9 mouse cellular contexts compared by ENCODE assay signal in genomic region chr1:182139937-182140336, GRCm38 (mm10). TPM values are rescaled to one million over a fixed set of nuclear protein-coding genes. Genes with fewer than 3 reads are reported as not detected.
DNase-seq lines count a peak whose midpoint lies in the region; ATAC-seq and TF ChIP-seq lines count a peak whose summit lies in the region.
"Had no signal": no experiment of that assay in that cellular context is flagged by ENCODE, and none has a peak within 500 bp of the region (broad histone marks: within the 10 kb centered on the region; RNA-seq: fewer than 3 reads in every experiment).

No protein-coding gene starts in this region.

- no peak overlapping the region for H3K4me3 ChIP-seq in kidney, postnatal 0 days (replicated peaks; ENCODE audit: low read depth, low read length)
- no peak overlapping the region for H3K4me3 ChIP-seq in forebrain, embryonic 11.5 days (ENCODE audit: low read depth, low read length)
- no peak overlapping the region for H3K4me3 ChIP-seq in liver, embryonic 11.5 days (ENCODE audit: low read depth, low read length)
- H3K4me3 ChIP-seq: heart, adult 2 months had no signal

- no peaks in the 10 kb centered on the region for H3K36me3 ChIP-seq in kidney, postnatal 0 days (ENCODE audit: insufficient read depth, low read length)
- H3K36me3 ChIP-seq in forebrain, embryonic 11.5 days (ENCODE audit: control insufficient read depth, insufficient read depth, low read length) = no peaks in the 10 kb centered on the region
- H3K36me3 ChIP-seq in liver, embryonic 11.5 days (ENCODE audit: control insufficient read depth, insufficient read depth, low read length) = no peaks in the 10 kb centered on the region

- H3K27me3 ChIP-seq in kidney, postnatal 0 days (ENCODE audit: insufficient read depth, low read length) = 0 out of 2 replicates have a peak, but pooled peaks cover 4% of the 10 kb centered on the region
- H3K27me3 ChIP-seq in forebrain, embryonic 11.5 days (ENCODE audit: control insufficient read depth, insufficient read depth, low read length) = no peaks in the 10 kb centered on the region
- H3K27me3 ChIP-seq in liver, embryonic 11.5 days (replicated peaks; ENCODE audit: control insufficient read depth, insufficient read depth, low read length) = peaks cover 3% of the 10 kb centered on the region; the same call in 1 of the 2 replicates

- H3K9ac ChIP-seq in kidney, postnatal 0 days (ENCODE audit: low read depth, low read length) = no peak overlapping the region; the same call in 1 of the 2 replicates
- no peak overlapping the region for H3K9ac ChIP-seq in forebrain, embryonic 11.5 days (ENCODE audit: low read length)
- no peak overlapping the region for H3K9ac ChIP-seq in liver, embryonic 11.5 days (ENCODE audit: low read depth, low read length)

- peak overlapping the region; percentile 27; the same call in 1 of the 2 replicates for H3K4me2 ChIP-seq in kidney, postnatal 0 days (ENCODE audit: low read length)
- 0 out of 2 replicates have a peak overlapping the region, but pooled peaks have one; percentile 11 for H3K4me2 ChIP-seq in forebrain, embryonic 11.5 days (ENCODE audit: low read depth, low read length, severe bottlenecking)
- H3K4me2 ChIP-seq in liver, embryonic 11.5 days = 0 out of 2 replicates have a peak overlapping the region, but pooled peaks have one; percentile 11

- ATAC-seq in kidney, postnatal 0 days (replicated peaks; ENCODE audit: low FRiP score, low read depth) = no peak
- ATAC-seq in forebrain, embryonic 11.5 days (replicated peaks; ENCODE audit: low FRiP score) = no peak; the same call in 1 of the 2 replicates
- no peak for ATAC-seq in liver, embryonic 11.5 days (replicated peaks; ENCODE audit: low FRiP score)

- WGBS in kidney, postnatal 0 days = 25% methylated on average over 9 of the region's 9 CpGs
- 38% methylated on average over 9 of the region's 9 CpGs for WGBS in forebrain, embryonic 11.5 days
- 36% methylated on average over 9 of the region's 9 CpGs for WGBS in liver, embryonic 11.5 days

- no peaks in the 10 kb centered on the region for H3K9me3 ChIP-seq in kidney, postnatal 0 days (replicated peaks; ENCODE audit: low read length)
- H3K9me3 ChIP-seq in forebrain, embryonic 11.5 days (ENCODE audit: control insufficient read depth, low read length) = no peaks in the 10 kb centered on the region
- H3K9me3 ChIP-seq in liver, embryonic 11.5 days (ENCODE audit: control insufficient read depth, low read length) = no peaks in the 10 kb centered on the region

- DNase-seq in kidney, postnatal 0 days (ENCODE audit: low spot score) = no peak
- DNase-seq in kidney, postnatal 4 days = no peak
- DNase-seq in NIH3T3 (ENCODE audit: low read depth) = peak; percentile 11
- no peak for DNase-seq in forebrain, embryonic 11.5 days (ENCODE audit: low spot score)
- peak; percentile 45 for DNase-seq in liver, embryonic 11.5 days (ENCODE audit: low spot score)
- DNase-seq in thymus, adult 18-20 months = no peak
- no peak for DNase-seq in gastrocnemius, adult 8-10 months (ENCODE audit: low spot score in 2 of 2)
- no peak for DNase-seq in thymus, postnatal 14 days

- TF ChIP-seq CTCF in kidney, postnatal 0 days (IDR thresholded peaks at IDR 0.05; ENCODE audit: low read depth) = no peak

- H3K27ac ChIP-seq in kidney, postnatal 0 days = no peak overlapping the region
- no peak overlapping the region for H3K27ac ChIP-seq in forebrain, embryonic 11.5 days (ENCODE audit: low read depth, low read length)
- no peak overlapping the region for H3K27ac ChIP-seq in liver, embryonic 11.5 days (ENCODE audit: low read depth, low read length)
- H3K27ac ChIP-seq: heart, adult 2 months had no signal

- no peaks in the 10 kb centered on the region for H3K4me1 ChIP-seq in kidney, postnatal 0 days (replicated peaks; ENCODE audit: insufficient read depth, low read length)
- H3K4me1 ChIP-seq in forebrain, embryonic 11.5 days (replicated peaks; ENCODE audit: control insufficient read depth, insufficient read depth, low read length) = no peaks in the 10 kb centered on the region
- peaks cover 5% of the 10 kb centered on the region; the same call in 1 of the 2 replicates for H3K4me1 ChIP-seq in liver, embryonic 11.5 days (replicated peaks; ENCODE audit: control insufficient read depth, insufficient read depth, low read length)

RNA-seq across cellular contexts. Expression of gene Srp9, which starts 15.4 kb away (rescaled TPM):
- polyA plus RNA-seq in kidney, postnatal 0 days (2015; fragmentation: Nextera tagmentation; extraction: Ambion mirVana) = 206 and 225 TPM in 2 replicates
- polyA plus RNA-seq in forebrain, embryonic 11.5 days (2014; fragmentation: Nextera tagmentation; extraction: Ambion mirVana) = 143 and 151 TPM in 2 replicates
- 147 and 160 TPM in 2 replicates for polyA plus RNA-seq in liver, embryonic 11.5 days (2014; fragmentation: Nextera tagmentation; extraction: Ambion mirVana)
- total RNA-seq in gastrocnemius, adult 8-10 months (2022) = 10 to 100 TPM; 41.5 to 49.1 (median 45.6) TPM

RNA-seq across cellular contexts. Expression of gene Vmn1r1, which starts 24.3 kb away (rescaled TPM):
- not detected in 2 replicates for polyA plus RNA-seq in kidney, postnatal 0 days (2015; fragmentation: Nextera tagmentation; extraction: Ambion mirVana)
- not detected in 2 replicates for polyA plus RNA-seq in forebrain, embryonic 11.5 days (2014; fragmentation: Nextera tagmentation; extraction: Ambion mirVana)
- not detected in 2 replicates for polyA plus RNA-seq in liver, embryonic 11.5 days (2014; fragmentation: Nextera tagmentation; extraction: Ambion mirVana)
- not detected for total RNA-seq in gastrocnemius, adult 8-10 months (2022)
- total RNA-seq: heart, adult 2 months had no signal
- polyA plus RNA-seq: heart, adult 2 months had no signal

Comparison
In these comparisons a context has a peak if more than half of its experiments do, and no peak if none do; other contexts are left out.
1. DNase-seq: peak in NIH3T3 (single experiment) and liver, embryonic 11.5 days (single experiment); none in kidney, postnatal 0 days (single experiment), kidney, postnatal 4 days (0 of 2), forebrain, embryonic 11.5 days (single experiment), thymus, adult 18-20 months (0 of 2), gastrocnemius, adult 8-10 months (0 of 2) and thymus, postnatal 14 days (single experiment).
2. Peak in every context shown above with its lines, with median percentiles within 50 percentile points of each other: H3K4me2 ChIP-seq.